Mouse (Mus musculus) small intestine, adult 2 months (tissue): ENCODE measurements around the gene Ctu2.

Experiments used
- CTCF ChIP-seq: fragments of 200-500 bp; IDR thresholded peaks from 2 replicates; pipeline ENCODE4 v1.5.1; 2012; ENCODE audit warnings: low read depth, mild to moderate bottlenecking, control low read depth, inconsistent platforms, low read length, moderate library complexity, mixed read lengths; ENCODE audit not compliant: insufficient replicate concordance, insufficient read length; ENCODE audit errors: extremely low read depth
- POLR2A ChIP-seq: fragments of 200-500 bp; IDR thresholded peaks from 2 replicates; pipeline ENCODE4 v1.6.1; 2012; ENCODE audit warnings: low read depth, mild to moderate bottlenecking, control low read depth, inconsistent platforms, low read length, moderate library complexity

DNA sequence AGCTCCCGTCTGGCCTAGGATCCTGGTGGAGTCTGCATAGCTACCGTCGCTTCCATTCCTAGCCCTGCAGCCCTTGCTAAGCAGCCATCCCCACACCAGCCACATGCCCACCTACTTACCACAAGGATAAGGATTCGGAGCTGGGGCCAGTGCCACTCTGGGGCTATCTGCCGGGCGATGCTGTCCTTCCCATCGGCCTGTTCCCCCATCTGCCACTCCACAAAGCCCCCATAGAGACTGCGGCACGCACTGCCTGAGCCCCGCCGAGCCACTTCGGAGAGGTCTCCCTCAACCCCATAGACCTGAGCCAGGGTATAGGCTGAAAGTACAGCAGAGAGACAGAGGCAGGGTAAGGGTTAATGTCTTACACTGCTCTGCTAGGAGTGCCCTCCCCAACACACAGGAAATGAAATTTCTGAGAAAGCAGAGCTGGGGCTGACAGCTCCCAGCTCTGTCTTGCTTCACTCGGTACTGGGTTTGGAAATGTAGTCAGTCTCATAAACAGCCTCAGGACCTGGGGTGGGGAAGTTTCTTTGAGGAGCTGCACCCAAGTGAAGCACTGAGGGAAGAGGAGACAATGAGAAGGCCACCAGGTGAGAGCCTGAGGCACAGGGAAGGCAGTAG lies 38.1 kb upstream of the Ctu2 start:
- TF ChIP-seq CTCF = no peak
- TF ChIP-seq POLR2A = no peak
